Mouse (Mus musculus) colon, adult 2 months (tissue): ENCODE results near the gene P2rx2. TPM values are rescaled to one million over a fixed set of nuclear protein-coding genes. Genes with fewer than 3 reads are reported as not detected.

Experiments used
- polyA plus RNA-seq: library from polyadenylated mRNA; depleted of rRNA; stranded (reverse); fragments of >200 nt; gene quantifications from 2 replicates; pipeline ENCODE4 v1.2.3, GENCODE M21; 2012; rRNA removed

P2rx2 gene
- polyA plus RNA-seq: 6.5 and 7.8 TPM in 2 replicates

GRCm38 (mm10) chr5:110342648-110343284 lies at the start of gene P2rx2:
Gene P2rx2, minus strand, starts transcription at chr5:110343212.

GRCm38 (mm10) chr5:110344524-110344923 lies 1.5 kb upstream of the P2rx2 start, which contains the start of gene Lrcol1:
Gene Lrcol1, plus strand, starts transcription at chr5:110344730.

Other genes with a start within 250 kb of the P2rx2 start
- gene Gm35315, start 248.8 kb downstream of the P2rx2 start, polyA plus RNA-seq: 0.06 TPM in 1 of 2 replicates, not detected in the other
- gene Plcxd1, start 243.2 kb downstream of the P2rx2 start, polyA plus RNA-seq: 0.22 and 0.23 TPM in 2 replicates
- 122 and 143 TPM in 2 replicates for gene Gtpbp6, start 235.0 kb downstream of the P2rx2 start, polyA plus RNA-seq
- gene Zfp605, start 233.1 kb downstream of the P2rx2 start, polyA plus RNA-seq: 0.14 and 0.15 TPM in 2 replicates
- gene Chfr, start 207.4 kb downstream of the P2rx2 start, polyA plus RNA-seq: 67.2 and 69.3 TPM in 2 replicates
- 12.3 and 13.0 TPM in 2 replicates for gene Golga3, start 166.5 kb downstream of the P2rx2 start, polyA plus RNA-seq
- gene Ankle2, start 112.2 kb downstream of the P2rx2 start, polyA plus RNA-seq: 6.9 and 7.4 TPM in 2 replicates
- gene Pgam5, start 73.3 kb downstream of the P2rx2 start, polyA plus RNA-seq: 16.5 and 18.2 TPM in 2 replicates
- gene Pxmp2, start 57.0 kb downstream of the P2rx2 start, polyA plus RNA-seq: 5.4 and 6.0 TPM in 2 replicates
- gene Pole, start 56.9 kb downstream of the P2rx2 start, polyA plus RNA-seq: 3.5 and 3.6 TPM in 2 replicates
- gene Lrcol1, start 1.5 kb upstream of the P2rx2 start, polyA plus RNA-seq: not detected in 2 replicates
- 119 and 136 TPM in 2 replicates for gene Fbrsl1, start 105.3 kb upstream of the P2rx2 start, polyA plus RNA-seq
- 0.35 TPM in 2 replicates for gene Galnt9, start 201.1 kb upstream of the P2rx2 start, polyA plus RNA-seq